Mouse (Mus musculus) CH12.LX (cell line): Measurements from ENCODE around the gene Olfr1386. TPM values are rescaled to one million over a fixed set of nuclear protein-coding genes. Genes with fewer than 3 reads are reported as not detected.
"Not testable (repeated sequence)": the region's sequence is repeated elsewhere in the genome, so short reads cannot be mapped to it uniquely, and the experiment has no call there.

Experiments used
- DNase-seq: peaks from one replicate; pipeline ENCODE4 v3.0.0-alpha.2; 2013; ENCODE audit errors: extremely low read depth
- H3K27ac ChIP-seq: 2 replicates; pipeline ENCODE4 v1.5.1; 2012; ENCODE audit warnings: low read depth, mild to moderate bottlenecking, control low read depth, moderate library complexity; ENCODE audit not compliant: insufficient read depth
- H3K27me3 ChIP-seq: replicated peaks from 2 replicates; pipeline ENCODE3; 2012; ENCODE audit warnings: inconsistent platforms
- H3K36me3 ChIP-seq, 2 experiments: replicated peaks in 1 of 2; 2 replicates each; pipeline versions ENCODE3 to v1.6.1; 2012; ENCODE audit warnings: inconsistent platforms in 1 of 2, low read length in 1 of 2, mild to moderate bottlenecking in 1 of 2, mixed read lengths in 1 of 2, moderate library complexity in 1 of 2; ENCODE audit not compliant: control insufficient read depth in 1 of 2, insufficient read depth in 1 of 2
- H3K4me1 ChIP-seq, 2 experiments: 2 replicates each; pipeline ENCODE4 v1.6.1; 2012; ENCODE audit warnings: inconsistent platforms in 1 of 2, moderate library complexity in 1 of 2; ENCODE audit not compliant: insufficient read depth in 2 of 2, control insufficient read depth in 1 of 2
- H3K4me2 ChIP-seq: 2 replicates; pipeline ENCODE4 v1.6.1; 2012; ENCODE audit warnings: low read depth, mild to moderate bottlenecking, control low read depth; ENCODE audit not compliant: poor library complexity, insufficient read depth, severe bottlenecking
- H3K4me3 ChIP-seq, 3 experiments: fragments of 150-350 bp in 1 of 3; sonication (generic) in 1 of 3; replicated peaks in 1 of 3; 2 replicates each; pipeline versions ENCODE3 to v1.5.1; 2011 to 2012; ENCODE audit warnings: low read depth in 2 of 3, low read length in 2 of 3, mild to moderate bottlenecking in 2 of 3, moderate library complexity in 2 of 3, control low read depth in 1 of 3, improper control_type of control experiment in 1 of 3, inconsistent platforms in 1 of 3, mixed read lengths in 1 of 3; ENCODE audit not compliant: poor library complexity in 1 of 3
- H3K79me2 ChIP-seq: replicated peaks from 2 replicates; pipeline ENCODE4 v1.6.1; 2012; ENCODE audit warnings: mild to moderate bottlenecking, moderate library complexity; ENCODE audit not compliant: control insufficient read depth, poor library complexity, insufficient read depth, severe bottlenecking; ENCODE audit errors: extremely low read depth
- H3K9ac ChIP-seq: 2 replicates; pipeline ENCODE4 v1.6.1; 2012; ENCODE audit warnings: low read depth, mild to moderate bottlenecking, control low read depth, moderate library complexity; ENCODE audit not compliant: insufficient read depth
- H3K9me3 ChIP-seq: replicated peaks from 2 replicates; pipeline ENCODE3; 2012; ENCODE audit warnings: low read length, inconsistent platforms, mixed read lengths
- BHLHE40 ChIP-seq: IDR thresholded peaks from 2 replicates; pipeline ENCODE4 v1.6.1; 2011; ENCODE audit warnings: mild to moderate bottlenecking, low read depth, low read length, improper control_type of control experiment
- CHD1 ChIP-seq: IDR thresholded peaks from 2 replicates; pipeline ENCODE4 v1.6.1; 2012; ENCODE audit warnings: low read depth, low read length, improper control_type of control experiment, inconsistent platforms
- CHD2 ChIP-seq: IDR thresholded peaks from 2 replicates; pipeline ENCODE4 v1.6.1; 2011; ENCODE audit warnings: low read length, improper control_type of control experiment
- CTCF ChIP-seq, 2 experiments: IDR thresholded peaks in 1 of 2; conservative IDR thresholded peaks in 1 of 2; 2 replicates each; pipeline ENCODE4 v1.5.1; 2011 to 2012; ENCODE audit warnings: low read depth in 2 of 2, low read length in 2 of 2, improper control_type of control experiment in 1 of 2, inconsistent platforms in 1 of 2, mild to moderate bottlenecking in 1 of 2, moderate library complexity in 1 of 2
- E2F4 ChIP-seq: IDR thresholded peaks from 2 replicates; pipeline ENCODE4 v1.6.1; 2011; ENCODE audit warnings: low read depth, low read length, improper control_type of control experiment; ENCODE audit not compliant: insufficient replicate concordance
- ELF1 ChIP-seq: IDR thresholded peaks from 2 replicates; pipeline ENCODE4 v1.6.1; 2014; ENCODE audit warnings: low read depth, mild to moderate bottlenecking, inconsistent platforms, low read length, improper control_type of control experiment
- EP300 ChIP-seq: IDR thresholded peaks from 2 replicates; pipeline ENCODE4 v1.6.1; 2011; ENCODE audit warnings: low read length, improper control_type of control experiment
- ETS1 ChIP-seq: conservative IDR thresholded peaks from 2 replicates; pipeline ENCODE4 v1.6.1; 2012; ENCODE audit warnings: low read depth, mild to moderate bottlenecking, inconsistent platforms, low read length, improper control_type of control experiment, moderate library complexity
- GABPA ChIP-seq: IDR thresholded peaks from 2 replicates; pipeline ENCODE4 v1.6.1; 2012; ENCODE audit warnings: low read depth, low read length, improper control_type of control experiment, inconsistent platforms; ENCODE audit not compliant: insufficient replicate concordance
- IRF4 ChIP-seq: IDR thresholded peaks from 2 replicates; pipeline ENCODE4 v1.6.1; 2014; ENCODE audit warnings: low read depth, mild to moderate bottlenecking, inconsistent platforms, low read length, improper control_type of control experiment
- JUN ChIP-seq: IDR thresholded peaks from 2 replicates; pipeline ENCODE4 v1.6.1; 2011; ENCODE audit warnings: low read depth, mild to moderate bottlenecking, low read length, improper control_type of control experiment, moderate library complexity; ENCODE audit not compliant: insufficient read depth
- KAT2A ChIP-seq: IDR thresholded peaks from 2 replicates; pipeline ENCODE4 v1.6.1; 2012; ENCODE audit warnings: low read length, improper control_type of control experiment, inconsistent platforms; ENCODE audit not compliant: insufficient replicate concordance
- MAZ ChIP-seq: IDR thresholded peaks from 2 replicates; pipeline ENCODE4 v1.6.1; 2012; ENCODE audit warnings: low read depth, mild to moderate bottlenecking, inconsistent platforms, low read length, improper control_type of control experiment, moderate library complexity
- MEF2A ChIP-seq: IDR thresholded peaks from 2 replicates; pipeline ENCODE4 v1.6.1; 2014; ENCODE audit warnings: low read depth, mild to moderate bottlenecking, inconsistent platforms, low read length, improper control_type of control experiment, borderline replicate concordance
- MXI1 ChIP-seq: IDR thresholded peaks from 2 replicates; pipeline ENCODE4 v1.6.1; 2011; ENCODE audit warnings: mild to moderate bottlenecking, low read depth, low read length, improper control_type of control experiment
- MYC ChIP-seq: IDR thresholded peaks from 2 replicates; pipeline ENCODE4 v1.6.1; 2011; ENCODE audit warnings: low read depth, mild to moderate bottlenecking, improper control_type of control experiment, low read length
- NELFE ChIP-seq: IDR thresholded peaks from 2 replicates; pipeline ENCODE4 v1.6.1; 2011; ENCODE audit warnings: low read depth, low read length, improper control_type of control experiment
- NRF1 ChIP-seq: IDR thresholded peaks from 2 replicates; pipeline ENCODE4 v1.6.1; 2014; ENCODE audit warnings: low read depth, mild to moderate bottlenecking, inconsistent platforms, low read length, improper control_type of control experiment, moderate library complexity
- PAX5 ChIP-seq: IDR thresholded peaks from 2 replicates; pipeline ENCODE4 v1.6.1; 2012; ENCODE audit warnings: low read length, inconsistent platforms, mixed read lengths
- POLR2AphosphoS2 ChIP-seq: IDR thresholded peaks from 2 replicates; pipeline ENCODE4 v1.6.1; 2011; ENCODE audit warnings: low read depth, low read length, improper control_type of control experiment
- SIN3A ChIP-seq: IDR thresholded peaks from 2 replicates; pipeline ENCODE4 v1.6.1; 2012; ENCODE audit warnings: low read length, improper control_type of control experiment, inconsistent platforms
- SMC3 ChIP-seq: IDR thresholded peaks from 2 replicates; pipeline ENCODE4 v1.6.1; 2011; ENCODE audit warnings: low read depth, low read length, improper control_type of control experiment
- TBP ChIP-seq: conservative IDR thresholded peaks from 2 replicates; pipeline ENCODE4 v1.6.1; 2011; ENCODE audit warnings: low read depth, low read length, improper control_type of control experiment
- TCF12 ChIP-seq: IDR thresholded peaks from 2 replicates; pipeline ENCODE4 v1.6.1; 2014; ENCODE audit warnings: low read depth, mild to moderate bottlenecking, inconsistent platforms, low read length, improper control_type of control experiment
- UBTF ChIP-seq: IDR thresholded peaks from 2 replicates; pipeline ENCODE4 v1.6.1; 2012; ENCODE audit warnings: low read depth, mild to moderate bottlenecking, inconsistent platforms, low read length, improper control_type of control experiment, moderate library complexity
- dilution Hi-C: fragments of 300-500 bp; cut with MboI; formaldehyde crosslinking; loops from 2 replicates; pipeline ENCODE4 v1.14.3; 2020; ENCODE audit warnings: low sequenced_read_pairs; ENCODE audit not compliant: extremely low pct_unique_long_range_greater_than_20kb, extremely low pct_ligation_motif_present
- in situ Hi-C: fragments of 300-500 bp; cut with MboI; formaldehyde crosslinking; loops from 3 replicates; pipeline ENCODE4 v1.14.3; 2019; ENCODE audit warnings: low sequenced_read_pairs, low pct_ligation_motif_present, low pct_unique_long_range_greater_than_20kb, mixed read lengths
- polyA plus RNA-seq: library from polyadenylated mRNA; unstranded; fragments of >175 nt; gene quantifications from 2 replicates; pipeline ENCODE4 v1.2.1, GENCODE M21; 2012; ENCODE audit warnings: low read depth; ENCODE audit not compliant: insufficient read length
- total RNA-seq, 2 experiments: library from RNA; depleted of rRNA; stranded (reverse); fragments of 300-350 nt in 1 of 2; fragments of >200 nt in 1 of 2; gene quantifications; 2 replicates each; pipeline ENCODE4 v1.2.3; 2012 to 2014

The Olfr1386 gene
- total RNA-seq (2012; rRNA removed) (not detected in 2 replicates), total RNA-seq (2014; rRNA removed) (not detected in 2 replicates), polyA plus RNA-seq (not detected in 2 replicates)

DNA sequence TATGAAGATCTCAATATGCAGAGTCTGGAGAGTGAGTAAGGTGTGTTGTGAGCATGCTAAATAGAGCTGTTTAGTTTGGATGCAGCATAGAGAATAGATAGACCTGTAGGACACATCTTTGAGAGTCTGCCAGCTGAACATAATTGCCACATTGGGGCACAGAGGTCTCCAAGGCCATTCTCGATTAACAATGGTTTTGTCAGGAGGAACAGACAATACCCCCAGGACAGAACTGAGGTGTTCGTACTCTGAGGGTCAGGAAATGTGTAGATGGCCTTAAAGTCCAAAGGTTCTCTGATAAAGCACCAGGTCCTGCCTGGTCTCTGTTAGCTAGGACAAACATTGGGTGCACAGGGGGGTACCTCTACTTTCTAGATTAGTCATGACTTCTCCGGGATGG lies at the start of gene Olfr1386:
Gene Olfr1386 (plus strand): TSS at position 301 of the 400 bp plus-strand sequence.
- H3K36me3 ChIP-seq, H3K4me1 ChIP-seq, H3K9ac ChIP-seq, H3K4me3 ChIP-seq, H3K27ac ChIP-seq, in situ Hi-C loops, H3K79me2 ChIP-seq, H3K4me2 ChIP-seq, dilution Hi-C loops, H3K9me3 ChIP-seq, DNase-seq: not testable (repeated sequence)
- peaks cover 13% of the 10 kb centered on the region for H3K27me3 ChIP-seq

GRCm38 (mm10) chr11:49422767-49423166 lies 42.1 kb upstream of the Olfr1386 start, which contains the start of gene Olfr1389:
Gene Olfr1389 (plus strand): TSS chr11:49423067.
- in situ Hi-C loops: loop anchor here (25.0 kb wide), 2 partner anchors 235 to 560 kb away; partner anchors contain the start of genes Btnl9 and Irgm1
- no peaks in the 10 kb centered on the region for H3K36me3 ChIP-seq
- H3K9ac ChIP-seq: no peak within 1 kb of the TSS
- no peak within 1 kb of the TSS for H3K27ac ChIP-seq
- dilution Hi-C loops: no loop called here
- H3K79me2 ChIP-seq: no peaks in the 10 kb centered on the region
- H3K27me3 ChIP-seq: peaks cover 8% of the 10 kb centered on the region
- no peaks in the 10 kb centered on the region for H3K9me3 ChIP-seq
- TF ChIP-seq UBTF (no peak), MXI1 (no peak), CHD1 (no peak), E2F4 (no peak), IRF4 (no peak), EP300 (no peak), GABPA (no peak), CHD2 (no peak), POLR2AphosphoS2 (no peak), TBP (no peak)
- peaks cover 0 to 13% of the 10 kb centered on the region in 2 experiments; a peak in 2 of 4 replicates for H3K4me1 ChIP-seq
- no peak for DNase-seq
- H3K4me2 ChIP-seq: no peak within 1 kb of the TSS
- no peak within 1 kb of the TSS for H3K4me3 ChIP-seq

- no peak for DNase-seq
- Histone ChIP-seq H3K27ac (no peak overlapping the region), H3K4me2 (no peak overlapping the region), H3K4me1 (peaks cover 0 to 13% of the 10 kb centered on the region in 2 experiments; a peak in 2 of 4 replicates), H3K9ac (no peak overlapping the region), H3K4me3 (no peak overlapping the region), H3K79me2 (no peaks in the 10 kb centered on the region), H3K36me3 (no peaks in the 10 kb centered on the region), H3K9me3 (no peaks in the 10 kb centered on the region), H3K27me3 (peaks cover 11% of the 10 kb centered on the region)
- dilution Hi-C loops: no loop called here
- in situ Hi-C loops: no loop called here
- TF ChIP-seq NELFE (no peak), CTCF (conservative IDR thresholded peaks at IDR 0.05 in 1 of 2, IDR thresholded peaks at IDR 0.05 in 1 of 2; ENCODE audit: low read depth in 2 of 2, low read length in 2 of 2) (no peak), EP300 (no peak), SIN3A (no peak), TCF12 (no peak), MEF2A (no peak), MYC (no peak), JUN (no peak), BHLHE40 (no peak), PAX5 (no peak), ETS1 (no peak), CHD2 (no peak), KAT2A (no peak), TBP (no peak), MAZ (no peak), E2F4 (no peak), NRF1 (no peak), ELF1 (no peak), SMC3 (no peak)
These were observed 39.5 kb upstream of the Olfr1386 start for GRCm38 (mm10) chr11:49425257-49425927.
